Mouse (Mus musculus) stomach, postnatal 0 days (tissue): ENCODE measurements at regions not wholly inside any gene's neighbourhood (a gene's known extent, or its start where the extent isn't known, plus 50 kb on each side); places are given as distances from the start of the nearest gene placed in this dataset.

Source experiments
- CTCF ChIP-seq: IDR thresholded peaks from 2 replicates; pipeline ENCODE4 v1.5.1; 2016; ENCODE audit warnings: antibody characterized with exemption, low read depth, mild to moderate bottlenecking, moderate library complexity
- EP300 ChIP-seq: optimal IDR thresholded peaks from 2 replicates; pipeline ENCODE3; 2016; ENCODE audit warnings: antibody characterized with exemption

- TF ChIP-seq CTCF (no peak), EP300 (no peak)
These were observed 286.9 kb downstream of the Pla2g4a start for GRCm38 (mm10) chr1:149674166-149674565.
